Mouse (Mus musculus): ENCODE measurements around the gene Adipor1. TPM values are rescaled to one million over a fixed set of nuclear protein-coding genes. Genes with fewer than 3 reads are reported as not detected.

Adipor1 gene
- polyA plus RNA-seq, 1 experiment, result 65.7 TPM

GRCm38 (mm10) chr1:134411706-134412629 is 3.2 kb upstream of the Adipor1 start:
- Histone ChIP-seq H3ac (ENCODE audit: control insufficient read depth, insufficient read length, low read depth) (no peak overlapping the region), H3K36me3 (ENCODE audit: control insufficient read depth, insufficient read depth) (peaks cover 37% of the 10 kb centered on the region), H3K27me3 (ENCODE audit: control insufficient read depth, insufficient read depth, insufficient read length) (no peaks in the 10 kb centered on the region), H3K79me3 (ENCODE audit: low read depth) (peaks cover 12% of the 10 kb centered on the region), H3K79me2 (ENCODE audit: control insufficient read depth, insufficient read depth) (peaks cover 20% of the 10 kb centered on the region), H3K4me3 (ENCODE audit: insufficient read depth, poor library complexity, severe bottlenecking) (no peak overlapping the region)
- no peak for TF ChIP-seq USF1 (IDR thresholded peaks at IDR 0.05; ENCODE audit: low read depth)
- TF ChIP-seq CTCF (IDR thresholded peaks at IDR 0.05; ENCODE audit: control insufficient read depth, insufficient read depth, insufficient read length), result no peak
- no peak for TF ChIP-seq MAX (IDR thresholded peaks at IDR 0.05)
- TF ChIP-seq MYOG (IDR thresholded peaks at IDR 0.05; ENCODE audit: control insufficient read depth, extremely low read depth, insufficient read length), result no peak
- no peak for TF ChIP-seq MYOD1 (IDR thresholded peaks at IDR 0.05; ENCODE audit: control insufficient read depth, insufficient read length, low read depth)
- no peak for TF ChIP-seq FOSL1 (IDR thresholded peaks at IDR 0.05; ENCODE audit: insufficient read depth, low read length, poor library complexity, severe bottlenecking)
- TF ChIP-seq CEBPB (IDR thresholded peaks at IDR 0.05; ENCODE audit: low read depth), result no peak

- TF ChIP-seq MYOD1 (IDR thresholded peaks at IDR 0.05; ENCODE audit: control insufficient read depth, insufficient read length, low read depth) (no peak), CTCF (IDR thresholded peaks at IDR 0.05; ENCODE audit: control insufficient read depth, insufficient read depth, insufficient read length) (no peak), USF1 (IDR thresholded peaks at IDR 0.05; ENCODE audit: low read depth) (no peak), MYOG (IDR thresholded peaks at IDR 0.05; ENCODE audit: control insufficient read depth, extremely low read depth, insufficient read length) (no peak)
- H3K4me3 ChIP-seq (ENCODE audit: insufficient read depth, poor library complexity, severe bottlenecking), result no peak overlapping the region
- H3K27me3 ChIP-seq (ENCODE audit: control insufficient read depth, insufficient read depth, insufficient read length), result no peaks in the 10 kb centered on the region
Measured at GRCm38 (mm10) chr1:134414038-134414437, 1.1 kb upstream of the Adipor1 start.

GRCm38 (mm10) chr1:134414501-134415167 is 544 bp upstream of the Adipor1 start:
- H3K27me3 ChIP-seq (ENCODE audit: control insufficient read depth, insufficient read depth, insufficient read length), result no peaks in the 10 kb centered on the region

More at GRCm38 (mm10) chr1:134414038-134414437, 1.1 kb upstream of the Adipor1 start:
- H3K79me3 ChIP-seq (ENCODE audit: low read depth), result peaks cover 32% of the 10 kb centered on the region
- H3K36me3 ChIP-seq (ENCODE audit: control insufficient read depth, insufficient read depth), result peaks cover 22% of the 10 kb centered on the region
- no peak overlapping the region for H3ac ChIP-seq (ENCODE audit: control insufficient read depth, insufficient read length, low read depth)
- peaks cover 36% of the 10 kb centered on the region for H3K79me2 ChIP-seq (ENCODE audit: control insufficient read depth, insufficient read depth)

GRCm38 (mm10) chr1:134418414-134418975 is 3.3 kb downstream of the Adipor1 start:
- Histone ChIP-seq H3K79me3 (ENCODE audit: low read depth) (peaks cover 68% of the 10 kb centered on the region), H3K79me2 (ENCODE audit: control insufficient read depth, insufficient read depth) (peaks cover 80% of the 10 kb centered on the region), H3K36me3 (ENCODE audit: control insufficient read depth, insufficient read depth) (peaks cover 10% of the 10 kb centered on the region), H3K4me3 (ENCODE audit: insufficient read depth, poor library complexity, severe bottlenecking) (no peak overlapping the region), H3K27me3 (ENCODE audit: control insufficient read depth, insufficient read depth, insufficient read length) (no peaks in the 10 kb centered on the region), H3ac (ENCODE audit: control insufficient read depth, insufficient read length, low read depth) (no peak overlapping the region)
- TF ChIP-seq USF1 (IDR thresholded peaks at IDR 0.05; ENCODE audit: low read depth) (no peak), CTCF (IDR thresholded peaks at IDR 0.05; ENCODE audit: control insufficient read depth, insufficient read depth, insufficient read length) (no peak), MYOD1 (IDR thresholded peaks at IDR 0.05; ENCODE audit: control insufficient read depth, insufficient read length, low read depth) (no peak), CEBPB (IDR thresholded peaks at IDR 0.05; ENCODE audit: low read depth) (no peak), MAX (IDR thresholded peaks at IDR 0.05) (no peak), MYOG (IDR thresholded peaks at IDR 0.05; ENCODE audit: control insufficient read depth, extremely low read depth, insufficient read length) (no peak), FOSL1 (IDR thresholded peaks at IDR 0.05; ENCODE audit: insufficient read depth, low read length, poor library complexity, severe bottlenecking) (no peak)

More at GRCm38 (mm10) chr1:134414501-134415167, 544 bp upstream of the Adipor1 start:
- peak; percentile 69 for TF ChIP-seq CEBPB (IDR thresholded peaks at IDR 0.05; ENCODE audit: low read depth)
- TF ChIP-seq MYOD1 (IDR thresholded peaks at IDR 0.05; ENCODE audit: control insufficient read depth, insufficient read length, low read depth), result no peak
- peaks cover 42% of the 10 kb centered on the region for H3K79me2 ChIP-seq (ENCODE audit: control insufficient read depth, insufficient read depth)
- H3K36me3 ChIP-seq (ENCODE audit: control insufficient read depth, insufficient read depth), result peaks cover 16% of the 10 kb centered on the region
- peaks cover 38% of the 10 kb centered on the region for H3K79me3 ChIP-seq (ENCODE audit: low read depth)
- no peak overlapping the region for H3ac ChIP-seq (ENCODE audit: control insufficient read depth, insufficient read length, low read depth)
- H3K4me3 ChIP-seq (ENCODE audit: insufficient read depth, poor library complexity, severe bottlenecking), result peak overlapping the region; percentile 21

GRCm38 (mm10) chr1:134419176-134419575 is 4.0 kb downstream of the Adipor1 start:
- no peak for TF ChIP-seq MYOG (IDR thresholded peaks at IDR 0.05; ENCODE audit: control insufficient read depth, extremely low read depth, insufficient read length)
- TF ChIP-seq CEBPB (IDR thresholded peaks at IDR 0.05; ENCODE audit: low read depth), result no peak
- TF ChIP-seq MAX (IDR thresholded peaks at IDR 0.05), result no peak
- no peak for TF ChIP-seq USF1 (IDR thresholded peaks at IDR 0.05; ENCODE audit: low read depth)
- TF ChIP-seq MYOD1 (IDR thresholded peaks at IDR 0.05; ENCODE audit: control insufficient read depth, insufficient read length, low read depth), result no peak
- TF ChIP-seq CTCF (IDR thresholded peaks at IDR 0.05; ENCODE audit: control insufficient read depth, insufficient read depth, insufficient read length), result no peak
- no peak for TF ChIP-seq FOSL1 (IDR thresholded peaks at IDR 0.05; ENCODE audit: insufficient read depth, low read length, poor library complexity, severe bottlenecking)
- H3K27me3 ChIP-seq (ENCODE audit: control insufficient read depth, insufficient read depth, insufficient read length), result no peaks in the 10 kb centered on the region
- H3K79me3 ChIP-seq (ENCODE audit: low read depth), result peaks cover 68% of the 10 kb centered on the region
- H3ac ChIP-seq (ENCODE audit: control insufficient read depth, insufficient read length, low read depth), result no peak overlapping the region
- peaks cover 82% of the 10 kb centered on the region for H3K79me2 ChIP-seq (ENCODE audit: control insufficient read depth, insufficient read depth)
- peaks cover 15% of the 10 kb centered on the region for H3K36me3 ChIP-seq (ENCODE audit: control insufficient read depth, insufficient read depth)
- no peak overlapping the region for H3K4me3 ChIP-seq (ENCODE audit: insufficient read depth, poor library complexity, severe bottlenecking)
